Mouse (Mus musculus) heart, postnatal 0 days (tissue): Measurements from ENCODE around the gene Ngf. TPM values are rescaled to one million over a fixed set of nuclear protein-coding genes. Genes with fewer than 3 reads are reported as not detected.

Experiments
- ATAC-seq: fragments of 200-750 bp; cut with Nextera tagmentation; 2 replicates; pipeline ENCODE4 v1.8.0; 2017; ENCODE audit warnings: low read depth, moderate number of reproducible peaks, moderate library complexity; ENCODE audit not compliant: insufficient read depth
- DNase-seq: peaks from one replicate; pipeline ENCODE4 v3.0.0-alpha.2; 2016; ENCODE audit warnings: low spot score
- H3K27ac ChIP-seq: fragments of 300-500 bp; sonication (generic); 2 replicates; pipeline ENCODE4 v1.5.1; 2014; ENCODE audit warnings: low read depth, mild to moderate bottlenecking
- H3K27me3 ChIP-seq: fragments of 300-500 bp; sonication (generic); 2 replicates; pipeline ENCODE4 v1.6.1; 2014; ENCODE audit warnings: low read length, mixed read lengths; ENCODE audit not compliant: control insufficient read depth, insufficient read depth
- H3K36me3 ChIP-seq: fragments of 300-500 bp; sonication (generic); replicated peaks from 2 replicates; pipeline ENCODE4 v1.6.1; 2014; ENCODE audit warnings: low read length, mixed read lengths; ENCODE audit not compliant: control insufficient read depth, insufficient read depth
- H3K4me1 ChIP-seq: fragments of 300-500 bp; sonication (generic); 2 replicates; pipeline ENCODE4 v1.6.1; 2014; ENCODE audit warnings: antibody characterized with exemption; ENCODE audit not compliant: control insufficient read depth, insufficient read depth
- H3K4me2 ChIP-seq: fragments of 300-500 bp; sonication (generic); 2 replicates; pipeline ENCODE4 v1.6.1; 2014; ENCODE audit warnings: low read depth, mild to moderate bottlenecking, low read length, moderate library complexity
- H3K4me3 ChIP-seq: fragments of 300-500 bp; sonication (generic); 2 replicates; pipeline ENCODE4 v1.5.1; 2014; ENCODE audit warnings: low read depth, low read length
- H3K9ac ChIP-seq: fragments of 300-500 bp; sonication (generic); replicated peaks from 2 replicates; pipeline ENCODE4 v1.6.1; 2014; ENCODE audit warnings: low read depth, low read length, mixed read lengths
- H3K9me3 ChIP-seq: fragments of 300-500 bp; sonication (generic); replicated peaks from 2 replicates; pipeline ENCODE4 v1.6.1; 2016; ENCODE audit warnings: low read length; ENCODE audit not compliant: control insufficient read depth
- CTCF ChIP-seq: IDR thresholded peaks from 2 replicates; pipeline ENCODE4 v1.5.1; 2016; ENCODE audit warnings: antibody characterized with exemption, control low read depth, low read depth
- EP300 ChIP-seq: IDR thresholded peaks from 2 replicates; pipeline ENCODE4 v1.6.1; 2016; ENCODE audit warnings: antibody characterized with exemption, low read depth
- WGBS: fragments of 180-500 bp; shearing (Covaris S2); extraction: QIAGEN DNeasy Blood & Tissue Kit; methylation state at CpG from one replicate; pipeline ENCODE4 v1.1.7; 2014; 5-methylcytosine and 5-hydroxymethylcytosine counted together
- polyA plus RNA-seq: library from polyadenylated mRNA; unstranded; fragments of >200 nt; fragmentation: Nextera tagmentation; extraction: Ambion mirVana; gene quantifications from 2 replicates; pipeline ENCODE4 v1.2.1, GENCODE M21; 2015
- total RNA-seq: library from RNA; depleted of rRNA; stranded (reverse); fragments of >200 nt; gene quantifications from 2 replicates; pipeline ENCODE4 v1.2.3, GENCODE M21; 2014; ENCODE audit warnings: low replicate concordance

Gene Ngf
- total and polyA plus RNA-seq, 2 experiments from 2014 or later, result 3.8 to 4.8 TPM

DNA sequence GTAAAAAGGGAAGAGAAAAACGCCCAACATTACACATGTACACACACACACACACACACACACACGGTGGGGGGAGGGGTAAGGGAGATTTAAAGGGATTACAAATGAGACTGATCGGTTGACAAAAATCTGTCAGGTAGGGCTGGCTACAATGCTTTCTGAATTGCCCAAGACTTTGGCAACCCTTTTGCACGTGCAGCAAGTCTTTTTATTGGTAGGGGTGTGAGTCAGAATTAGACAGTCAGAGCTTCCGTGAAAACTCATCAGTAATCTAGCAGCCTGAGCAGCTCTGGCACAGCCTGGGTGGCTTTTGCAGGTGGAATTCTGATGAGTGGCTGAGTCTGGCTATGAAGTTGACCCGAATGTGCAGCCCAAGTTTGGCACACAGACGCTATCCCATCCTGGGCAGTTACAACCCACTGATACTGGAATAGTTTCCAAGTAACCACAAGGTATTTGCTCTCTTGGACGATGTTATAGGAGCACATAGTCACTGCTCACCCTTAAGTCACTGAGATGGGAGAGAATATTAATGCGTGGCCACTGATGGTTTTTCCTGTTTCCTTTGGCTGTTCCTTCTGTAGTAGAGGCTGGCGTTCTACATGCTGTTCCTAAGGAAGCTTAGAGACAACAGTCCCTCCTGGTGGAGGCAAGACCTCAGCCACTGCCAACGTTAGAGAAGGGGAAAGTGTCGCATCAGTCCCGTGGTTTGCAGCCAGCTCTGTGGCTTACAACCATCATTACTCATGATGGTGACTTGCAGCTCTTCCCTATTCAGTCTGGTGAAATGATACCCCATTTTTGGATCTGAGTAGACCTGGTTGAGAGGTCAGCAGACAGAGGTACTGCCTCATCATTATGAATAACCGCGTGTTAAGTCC, 4.8 kb downstream of the Ngf start:
- Histone ChIP-seq H3K27me3 (peaks cover 32% of the 10 kb centered on the region), H3K4me2 (no peak overlapping the region), H3K9ac (no peak overlapping the region), H3K36me3 (no peaks in the 10 kb centered on the region), H3K9me3 (no peaks in the 10 kb centered on the region), H3K4me1 (no peaks in the 10 kb centered on the region), H3K4me3 (no peak overlapping the region), H3K27ac (no peak overlapping the region)
- 69% methylated on average over 15 of the region's 15 CpGs for WGBS
- no peak for TF ChIP-seq CTCF
- no peak for TF ChIP-seq EP300
- DNase-seq, result no peak
- ATAC-seq, result no peak

DNA sequence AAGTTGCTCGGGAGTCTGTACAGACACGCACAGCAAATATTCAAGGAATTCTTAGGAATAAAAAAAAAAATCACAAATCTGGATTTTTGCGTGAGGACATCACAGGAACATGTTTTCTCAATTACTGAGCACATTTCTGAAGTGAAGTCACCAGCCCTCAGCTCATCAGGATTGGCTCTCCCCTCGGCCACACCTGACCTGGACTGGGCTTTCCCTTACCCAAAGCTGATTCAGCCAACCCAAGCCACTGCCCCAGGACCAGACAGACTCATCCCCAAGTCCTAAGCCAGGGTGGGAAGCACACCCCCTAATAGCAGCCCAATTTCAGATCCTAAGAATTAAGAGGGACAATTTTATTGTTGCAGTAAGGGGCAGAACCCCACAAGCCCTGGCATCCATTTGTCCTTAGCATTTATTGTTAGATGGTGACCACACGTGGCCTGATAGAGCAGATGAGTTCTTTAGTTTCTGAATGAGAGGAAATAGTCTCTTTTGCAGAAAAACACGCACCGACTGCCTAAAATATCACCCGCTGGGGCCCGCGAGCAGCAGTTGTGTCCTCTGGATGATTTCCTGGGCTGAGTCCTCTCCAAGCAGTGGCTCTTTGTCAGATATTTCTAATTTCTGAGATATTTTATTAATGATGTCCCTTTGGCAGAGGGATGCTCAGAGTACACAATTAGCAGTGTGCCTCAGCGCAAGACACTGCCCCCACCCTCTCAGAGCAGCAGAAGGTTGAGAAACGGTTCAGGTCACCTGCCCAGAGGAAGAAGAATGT, 8.4 kb downstream of the Ngf start:
- no peak overlapping the region for H3K9ac ChIP-seq
- H3K36me3 ChIP-seq, result no peaks in the 10 kb centered on the region
- no peak for TF ChIP-seq EP300
- no peak for TF ChIP-seq CTCF
- no peak overlapping the region for H3K27ac ChIP-seq
- 0 out of 2 replicates have a peak, but pooled peaks cover 5% of the 10 kb centered on the region for H3K27me3 ChIP-seq
- ATAC-seq (no peak; the same call in 1 of the 2 replicates), DNase-seq (no peak)
- no peak overlapping the region for H3K4me2 ChIP-seq
- H3K9me3 ChIP-seq, result no peaks in the 10 kb centered on the region
- no peaks in the 10 kb centered on the region for H3K4me1 ChIP-seq
- 66% methylated on average over 12 of the region's 12 CpGs for WGBS
- no peak overlapping the region for H3K4me3 ChIP-seq

DNA sequence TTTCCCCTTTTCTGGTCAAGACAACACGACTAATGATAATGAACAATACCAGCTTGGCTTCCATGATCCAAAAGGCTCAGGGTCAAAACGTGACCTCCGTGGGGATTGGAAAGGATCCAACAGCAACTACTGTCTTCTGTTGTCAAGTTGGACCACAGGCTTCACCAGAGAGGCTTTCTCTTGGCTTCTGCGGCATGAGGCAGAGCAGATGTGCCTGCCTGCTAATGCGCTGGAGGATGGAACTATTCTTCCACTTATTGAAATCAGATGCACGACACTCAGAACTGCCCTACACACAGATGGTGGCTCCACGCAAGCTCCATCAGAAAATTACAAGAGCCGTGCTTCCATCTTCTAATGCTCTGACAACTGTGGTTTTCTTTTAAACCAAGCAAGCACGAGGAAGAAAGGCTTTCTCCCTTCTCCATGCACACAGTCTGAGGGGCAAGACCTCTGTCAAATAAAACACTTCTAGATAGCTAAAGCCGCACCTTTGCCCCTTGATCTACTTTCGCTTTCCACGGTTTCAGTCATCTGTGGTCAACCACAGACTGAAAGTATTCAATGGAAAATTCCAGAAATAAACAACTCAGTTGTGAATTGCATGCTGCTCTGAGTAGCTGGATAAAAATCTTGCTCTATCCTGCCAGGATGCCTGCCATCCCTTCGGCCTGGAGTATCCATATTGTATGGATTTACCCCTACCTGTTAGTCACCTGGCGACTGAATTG, 20.8 kb downstream of the Ngf start:
- DNase-seq (no peak), ATAC-seq (no peak)
- Histone ChIP-seq H3K9me3 (no peaks in the 10 kb centered on the region), H3K27ac (no peak overlapping the region), H3K36me3 (no peaks in the 10 kb centered on the region), H3K27me3 (no peaks in the 10 kb centered on the region), H3K9ac (no peak overlapping the region), H3K4me1 (no peaks in the 10 kb centered on the region), H3K4me2 (no peak overlapping the region), H3K4me3 (no peak overlapping the region)
- WGBS, result 67% methylated on average over 14 of the region's 14 CpGs
- TF ChIP-seq CTCF, result no peak
- TF ChIP-seq EP300, result no peak

DNA sequence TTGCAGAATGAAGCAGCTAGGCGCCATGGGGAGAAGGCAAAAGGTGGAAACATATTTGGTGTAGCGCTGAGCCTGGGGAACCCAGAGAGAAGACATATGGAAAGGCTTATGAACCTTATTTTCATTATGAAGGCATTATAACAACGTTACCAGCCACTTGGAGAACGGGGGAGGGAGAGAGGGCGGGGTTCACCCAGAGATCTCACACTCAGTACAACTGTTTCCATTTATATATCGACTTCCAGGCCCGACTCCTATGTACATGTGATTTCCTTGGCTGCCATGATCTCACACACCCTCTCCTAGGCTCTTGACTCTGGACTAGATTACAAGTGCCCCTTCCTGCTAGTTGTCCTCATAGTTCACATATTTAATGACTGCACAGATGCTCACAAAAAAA, 28.4 kb downstream of the Ngf start:
- Histone ChIP-seq H3K36me3 (no peaks in the 10 kb centered on the region), H3K4me3 (no peak overlapping the region), H3K9me3 (no peaks in the 10 kb centered on the region), H3K27ac (no peak overlapping the region), H3K27me3 (no peaks in the 10 kb centered on the region), H3K9ac (no peak overlapping the region), H3K4me1 (0 out of 2 replicates have a peak, but pooled peaks cover 6% of the 10 kb centered on the region), H3K4me2 (no peak overlapping the region)
- 54% methylated on average over 7 of the region's 7 CpGs for WGBS
- no peak for TF ChIP-seq EP300
- no peak for TF ChIP-seq CTCF
- ATAC-seq, result no peak
- no peak for DNase-seq

DNA sequence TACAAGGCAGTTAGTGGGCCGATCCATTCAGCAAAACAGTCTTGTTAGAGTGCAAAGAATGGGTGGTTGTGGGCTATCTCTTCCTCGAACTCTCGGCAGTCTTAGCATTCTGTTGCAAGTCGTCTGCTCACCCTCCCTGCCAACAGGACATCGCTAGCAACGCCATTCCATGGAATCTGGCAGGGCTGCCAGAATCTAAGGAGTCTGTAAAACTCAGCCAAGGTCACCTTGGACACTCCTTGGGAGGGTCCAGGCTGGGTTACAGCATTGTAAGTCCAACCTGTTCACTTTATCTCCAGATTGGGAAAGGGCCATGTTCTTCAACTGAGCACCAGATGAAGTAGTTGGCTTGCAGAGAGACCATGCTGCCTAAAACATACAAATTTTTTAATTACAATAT, 29.2 kb downstream of the Ngf start:
- no peaks in the 10 kb centered on the region for H3K27me3 ChIP-seq
- no peaks in the 10 kb centered on the region for H3K36me3 ChIP-seq
- TF ChIP-seq CTCF (no peak), EP300 (no peak)
- WGBS, result 56% methylated on average over 6 of the region's 6 CpGs
- no peaks in the 10 kb centered on the region for H3K9me3 ChIP-seq
- H3K4me2 ChIP-seq, result no peak overlapping the region
- H3K4me3 ChIP-seq, result no peak overlapping the region
- no peak overlapping the region for H3K27ac ChIP-seq
- no peak for DNase-seq
- ATAC-seq, result no peak
- H3K9ac ChIP-seq, result no peak overlapping the region
- H3K4me1 ChIP-seq, result 0 out of 2 replicates have a peak, but pooled peaks cover 6% of the 10 kb centered on the region
